Mouse (Mus musculus) liver, adult (tissue): Measurements from ENCODE around the gene Dda1.

Source experiments
- GATA4 ChIP-seq: IDR thresholded peaks from 2 replicates; pipeline ENCODE4 v1.6.1; 2014; ENCODE audit warnings: mild to moderate bottlenecking, low read length; ENCODE audit not compliant: insufficient replicate concordance

Gene Dda1

GRCm38 (mm10) chr8:71468916-71469315, at the start of gene Dda1:
TSS of gene Dda1 (plus strand) at chr8:71469199.
- no peak for TF ChIP-seq GATA4

- no peak for TF ChIP-seq GATA4
Measured at GRCm38 (mm10) chr8:71422121-71422520, 46.9 kb upstream of the Dda1 start.

GRCm38 (mm10) chr8:71437041-71437440, 32.0 kb upstream of the Dda1 start:
- no peak for TF ChIP-seq GATA4

- TF ChIP-seq GATA4: no peak
Measured at GRCm38 (mm10) chr8:71441404-71441803, 27.6 kb upstream of the Dda1 start.

- no peak for TF ChIP-seq GATA4
Measured at GRCm38 (mm10) chr8:71445096-71445495, 23.9 kb upstream of the Dda1 start.

- no peak for TF ChIP-seq GATA4
Measured at GRCm38 (mm10) chr8:71451337-71451736, 17.7 kb upstream of the Dda1 start.

- TF ChIP-seq GATA4: no peak
Measured at GRCm38 (mm10) chr8:71451777-71452176, 17.2 kb upstream of the Dda1 start.

GRCm38 (mm10) chr8:71452669-71453068, 16.3 kb upstream of the Dda1 start:
- TF ChIP-seq GATA4: no peak

- no peak for TF ChIP-seq GATA4
Measured at GRCm38 (mm10) chr8:71454668-71455067, 14.3 kb upstream of the Dda1 start.

- TF ChIP-seq GATA4: no peak
Measured at GRCm38 (mm10) chr8:71456906-71457305, 12.1 kb upstream of the Dda1 start.

GRCm38 (mm10) chr8:71457659-71458270, 11.2 kb upstream of the Dda1 start:
- TF ChIP-seq GATA4: no peak

- no peak for TF ChIP-seq GATA4
Measured at GRCm38 (mm10) chr8:71460716-71461115, 8.3 kb upstream of the Dda1 start.

- no peak for TF ChIP-seq GATA4
Measured at GRCm38 (mm10) chr8:71461152-71461840, 7.7 kb upstream of the Dda1 start.

- no peak for TF ChIP-seq GATA4
Measured at GRCm38 (mm10) chr8:71462191-71462590, 6.8 kb upstream of the Dda1 start.

- TF ChIP-seq GATA4: no peak
Measured at GRCm38 (mm10) chr8:71462786-71463185, 6.2 kb upstream of the Dda1 start.

GRCm38 (mm10) chr8:71463188-71464033, 5.6 kb upstream of the Dda1 start, which contains the start of gene Abhd8:
TSS of gene Abhd8 (minus strand) at chr8:71463655.
- TF ChIP-seq GATA4: peak; percentile 88; the same call in 1 of the 2 replicates
